Mouse (Mus musculus): ENCODE results near the gene 1810062G17Rik. TPM values are rescaled to one million over a fixed set of nuclear protein-coding genes. Genes with fewer than 3 reads are reported as not detected.
A peak's percentile ranks its signal among the peaks of the same experiment; 100 is the strongest.

1810062G17Rik gene
- total and polyA plus RNA-seq, 3 experiments = 1.0 to 2.3 TPM; not detected in 1

- no peak overlapping the region for H3K4me3 ChIP-seq (ENCODE audit: control insufficient read depth in 1 of 2, insufficient read depth in 1 of 2, low read depth in 2 of 2, low read length in 2 of 2)
- H3K9me3 ChIP-seq (replicated peaks; ENCODE audit: insufficient read depth, low read length) = no peaks in the 10 kb centered on the region
- H3K4me1 ChIP-seq (ENCODE audit: control insufficient read depth in 1 of 2, insufficient read depth in 2 of 2, low read length in 2 of 2) = peaks cover 0 to 6% of the 10 kb centered on the region in 2 experiments; a peak in 2 of 4 replicates
- H3K27me3 ChIP-seq (ENCODE audit: control insufficient read depth in 1 of 2, insufficient read depth in 2 of 2, low read length in 2 of 2) = no peaks in the 10 kb centered on the region
- peaks cover 0 to 4% of the 10 kb centered on the region in 2 experiments; a peak in 1 of 4 replicates for H3K36me3 ChIP-seq (ENCODE audit: control insufficient read depth in 1 of 2, insufficient read depth in 2 of 2, low read length in 2 of 2)
- no peak overlapping the region for H3K27ac ChIP-seq (ENCODE audit: control insufficient read depth, low read depth, low read length)
- TF ChIP-seq NRF1 (IDR thresholded peaks at IDR 0.05; ENCODE audit: insufficient read depth, low read depth, low read length, poor library complexity, severe bottlenecking) (no peak), CHD2 (IDR thresholded peaks at IDR 0.05; ENCODE audit: low read length) (no peak), BHLHE40 (IDR thresholded peaks at IDR 0.05; ENCODE audit: borderline replicate concordance, low read depth, low read length) (no peak), POLR2AphosphoS2 (IDR thresholded peaks at IDR 0.05; ENCODE audit: low read length) (no peak), ZC3H11A (IDR thresholded peaks at IDR 0.05; ENCODE audit: low read depth, low read length) (no peak)
- H3K79me2 ChIP-seq (ENCODE audit: control insufficient read depth, insufficient read depth, low read length, poor library complexity) = no peaks in the 10 kb centered on the region
- H3K9ac ChIP-seq (ENCODE audit: control insufficient read depth, low read depth, low read length, poor library complexity, severe bottlenecking) = no peak overlapping the region
- DNase-seq (ENCODE audit: low read depth, low spot score) = no peak
Measured at GRCm38 (mm10) chr3:36484292-36484691, 8.6 kb downstream of the 1810062G17Rik start.

- TF ChIP-seq MYB (IDR thresholded peaks at IDR 0.05; ENCODE audit: low read depth, low read length) (no peak), ZC3H11A (IDR thresholded peaks at IDR 0.05; ENCODE audit: low read depth, low read length) (no peak), JUND (IDR thresholded peaks at IDR 0.05; ENCODE audit: low read depth, low read length) (no peak)
- Histone ChIP-seq H3K4me1 (ENCODE audit: control insufficient read depth in 1 of 2, insufficient read depth in 2 of 2, low read length in 2 of 2) (peaks cover 0 to 6% of the 10 kb centered on the region in 2 experiments; a peak in 2 of 4 replicates), H3K9me3 (replicated peaks; ENCODE audit: insufficient read depth, low read length) (no peaks in the 10 kb centered on the region), H3K27me3 (ENCODE audit: control insufficient read depth in 1 of 2, insufficient read depth in 2 of 2, low read length in 2 of 2) (no peaks in the 10 kb centered on the region), H3K36me3 (ENCODE audit: control insufficient read depth in 1 of 2, insufficient read depth in 2 of 2, low read length in 2 of 2) (peaks cover 0 to 4% of the 10 kb centered on the region in 2 experiments; a peak in 1 of 4 replicates), H3K9ac (ENCODE audit: control insufficient read depth, low read depth, low read length, poor library complexity, severe bottlenecking) (no peak overlapping the region), H3K27ac (ENCODE audit: control insufficient read depth, low read depth, low read length) (no peak overlapping the region), H3K4me3 (ENCODE audit: control insufficient read depth in 1 of 2, insufficient read depth in 1 of 2, low read depth in 2 of 2, low read length in 2 of 2) (no peak overlapping the region), H3K79me2 (ENCODE audit: control insufficient read depth, insufficient read depth, low read length, poor library complexity) (no peaks in the 10 kb centered on the region)
- no peak for DNase-seq (ENCODE audit: low read depth, low spot score)
Measured at GRCm38 (mm10) chr3:36486176-36486575, 10.4 kb downstream of the 1810062G17Rik start.

GRCm38 (mm10) chr3:36486881-36487280 lies 11.1 kb downstream of the 1810062G17Rik start:
- Histone ChIP-seq H3K27me3 (ENCODE audit: control insufficient read depth in 1 of 2, insufficient read depth in 2 of 2, low read length in 2 of 2) (no peaks in the 10 kb centered on the region), H3K4me3 (ENCODE audit: control insufficient read depth in 1 of 2, insufficient read depth in 1 of 2, low read depth in 2 of 2, low read length in 2 of 2) (no peak overlapping the region), H3K9me3 (replicated peaks; ENCODE audit: insufficient read depth, low read length) (no peaks in the 10 kb centered on the region), H3K9ac (ENCODE audit: control insufficient read depth, low read depth, low read length, poor library complexity, severe bottlenecking) (no peak overlapping the region), H3K4me1 (ENCODE audit: control insufficient read depth in 1 of 2, insufficient read depth in 2 of 2, low read length in 2 of 2) (peaks cover 0 to 13% of the 10 kb centered on the region in 2 experiments; a peak in 2 of 4 replicates), H3K27ac (ENCODE audit: control insufficient read depth, low read depth, low read length) (no peak overlapping the region), H3K36me3 (ENCODE audit: control insufficient read depth in 1 of 2, insufficient read depth in 2 of 2, low read length in 2 of 2) (peaks cover 0 to 8% of the 10 kb centered on the region in 2 experiments; a peak in 2 of 4 replicates), H3K79me2 (ENCODE audit: control insufficient read depth, insufficient read depth, low read length, poor library complexity) (no peaks in the 10 kb centered on the region)
- DNase-seq (ENCODE audit: low read depth, low spot score) = no peak
- no peak for TF ChIP-seq ELF1 (IDR thresholded peaks at IDR 0.05; ENCODE audit: low read depth, low read length)

GRCm38 (mm10) chr3:36488367-36488766 lies 12.6 kb downstream of the 1810062G17Rik start:
- H3K27ac ChIP-seq (ENCODE audit: control insufficient read depth, low read depth, low read length) = no peak overlapping the region
- H3K4me3 ChIP-seq (ENCODE audit: control insufficient read depth in 1 of 2, insufficient read depth in 1 of 2, low read depth in 2 of 2, low read length in 2 of 2) = no peak overlapping the region
- peaks cover 0 to 20% of the 10 kb centered on the region in 2 experiments; a peak in 2 of 4 replicates for H3K36me3 ChIP-seq (ENCODE audit: control insufficient read depth in 1 of 2, insufficient read depth in 2 of 2, low read length in 2 of 2)
- H3K79me2 ChIP-seq (ENCODE audit: control insufficient read depth, insufficient read depth, low read length, poor library complexity) = no peaks in the 10 kb centered on the region
- TF ChIP-seq E2F4 (IDR thresholded peaks at IDR 0.05; ENCODE audit: borderline replicate concordance, low read depth, low read length) = no peak
- TF ChIP-seq ZNF384 (IDR thresholded peaks at IDR 0.05; ENCODE audit: low read depth, low read length) = peak; percentile 70; the same call in 1 of the 2 replicates
- H3K9ac ChIP-seq (ENCODE audit: control insufficient read depth, low read depth, low read length, poor library complexity, severe bottlenecking) = no peak overlapping the region
- H3K4me1 ChIP-seq (ENCODE audit: control insufficient read depth in 1 of 2, insufficient read depth in 2 of 2, low read length in 2 of 2) = peaks cover 2 to 24% of the 10 kb centered on the region in 2 experiments
- H3K9me3 ChIP-seq (replicated peaks; ENCODE audit: insufficient read depth, low read length) = no peaks in the 10 kb centered on the region
- DNase-seq (ENCODE audit: low read depth, low spot score) = peak; percentile 22
- H3K27me3 ChIP-seq (ENCODE audit: control insufficient read depth in 1 of 2, insufficient read depth in 2 of 2, low read length in 2 of 2) = no peaks in the 10 kb centered on the region

Measured in MEL (cell line).